Mouse (Mus musculus): ENCODE data around the gene Ccdc177. TPM values are rescaled to one million over a fixed set of nuclear protein-coding genes. Genes with fewer than 3 reads are reported as not detected.

Ccdc177 gene
- 0.52 and 0.59 TPM in 2 replicates for polyA plus RNA-seq (2016; fragmentation: Nextera tagmentation; extraction: Ambion mirVana)

GRCm38 (mm10) chr12:80760396-80760801 lies at the start of gene Ccdc177:
Gene Ccdc177, minus strand, starts transcription at chr12:80760687.
- Histone ChIP-seq H3K9me3 (peaks cover 23% of the 10 kb centered on the region), H3K27ac (replicated peaks) (peak within 1 kb of the TSS; percentile 84), H3K4me1 (peaks cover 32% of the 10 kb centered on the region), H3K36me3 (replicated peaks) (peaks cover 37% of the 10 kb centered on the region), H3K4me3 (peak within 1 kb of the TSS; percentile 66), H3K27me3 (replicated peaks; ENCODE audit: low read depth, poor library complexity, severe bottlenecking) (peaks cover 59% of the 10 kb centered on the region)
- under 1% methylated on average over 24 of the region's 24 CpGs for WGBS
- DNase-seq (ENCODE audit: low spot score) = peak; percentile 86

- no peaks in the 10 kb centered on the region for H3K9me3 ChIP-seq
- H3K4me1 ChIP-seq = peaks cover 31% of the 10 kb centered on the region
- no peak for DNase-seq (ENCODE audit: low spot score)
- H3K4me3 ChIP-seq = no peak overlapping the region
- WGBS = 79% methylated on average over 2 of the region's 2 CpGs
- H3K27ac ChIP-seq (replicated peaks) = no peak overlapping the region
- H3K27me3 ChIP-seq (replicated peaks; ENCODE audit: low read depth, poor library complexity, severe bottlenecking) = no peaks in the 10 kb centered on the region
- H3K36me3 ChIP-seq (replicated peaks) = no peaks in the 10 kb centered on the region
Observed at GRCm38 (mm10) chr12:80810005-80810404, 49.5 kb upstream of the Ccdc177 start.

- Histone ChIP-seq H3K27ac (replicated peaks) (no peak overlapping the region), H3K27me3 (replicated peaks; ENCODE audit: low read depth, poor library complexity, severe bottlenecking) (no peaks in the 10 kb centered on the region), H3K4me1 (peaks cover 30% of the 10 kb centered on the region)
Observed at GRCm38 (mm10) chr12:80807451-80808085, 47.1 kb upstream of the Ccdc177 start.

GRCm38 (mm10) chr12:80804861-80805428 lies 44.5 kb upstream of the Ccdc177 start:
- no peak for DNase-seq (ENCODE audit: low spot score)
- no peaks in the 10 kb centered on the region for H3K27me3 ChIP-seq (replicated peaks; ENCODE audit: low read depth, poor library complexity, severe bottlenecking)
- no peak overlapping the region for H3K27ac ChIP-seq (replicated peaks)
- 91% methylated on average over 6 of the region's 6 CpGs for WGBS
- peaks cover 19% of the 10 kb centered on the region for H3K4me1 ChIP-seq
- H3K9me3 ChIP-seq = no peaks in the 10 kb centered on the region
- no peak overlapping the region for H3K4me3 ChIP-seq
- H3K36me3 ChIP-seq (replicated peaks) = no peaks in the 10 kb centered on the region

More at GRCm38 (mm10) chr12:80807451-80808085, 47.1 kb upstream of the Ccdc177 start:
- no peak for DNase-seq (ENCODE audit: low spot score)
- Histone ChIP-seq H3K4me3 (no peak overlapping the region), H3K36me3 (replicated peaks) (no peaks in the 10 kb centered on the region), H3K9me3 (no peaks in the 10 kb centered on the region)
- 30% methylated on average over 2 of the region's 2 CpGs for WGBS

- H3K4me3 ChIP-seq = no peak overlapping the region
- peaks cover 18% of the 10 kb centered on the region for H3K4me1 ChIP-seq
- no peaks in the 10 kb centered on the region for H3K9me3 ChIP-seq
- no peaks in the 10 kb centered on the region for H3K36me3 ChIP-seq (replicated peaks)
- 71% methylated on average over 3 of the region's 3 CpGs for WGBS
- no peak for DNase-seq (ENCODE audit: low spot score)
- H3K27ac ChIP-seq (replicated peaks) = no peak overlapping the region
- H3K27me3 ChIP-seq (replicated peaks; ENCODE audit: low read depth, poor library complexity, severe bottlenecking) = no peaks in the 10 kb centered on the region
Observed at GRCm38 (mm10) chr12:80803924-80804323, 43.4 kb upstream of the Ccdc177 start.

GRCm38 (mm10) chr12:80801443-80801842 lies 41.0 kb upstream of the Ccdc177 start:
- no peak overlapping the region for H3K4me3 ChIP-seq
- no peak for DNase-seq (ENCODE audit: low spot score)
- WGBS = 92% methylated on average over 1 of the region's 1 CpGs
- no peaks in the 10 kb centered on the region for H3K36me3 ChIP-seq (replicated peaks)
- peaks cover 4% of the 10 kb centered on the region; the same call in 1 of the 2 replicates for H3K4me1 ChIP-seq
- H3K27me3 ChIP-seq (replicated peaks; ENCODE audit: low read depth, poor library complexity, severe bottlenecking) = no peaks in the 10 kb centered on the region
- H3K9me3 ChIP-seq = no peaks in the 10 kb centered on the region
- no peak overlapping the region for H3K27ac ChIP-seq (replicated peaks)

- no peak overlapping the region for H3K27ac ChIP-seq (replicated peaks)
- no peaks in the 10 kb centered on the region for H3K27me3 ChIP-seq (replicated peaks; ENCODE audit: low read depth, poor library complexity, severe bottlenecking)
- WGBS = 92% methylated on average over 3 of the region's 3 CpGs
- no peaks in the 10 kb centered on the region for H3K9me3 ChIP-seq
- DNase-seq (ENCODE audit: low spot score) = no peak
- no peaks in the 10 kb centered on the region for H3K36me3 ChIP-seq (replicated peaks)
- no peaks in the 10 kb centered on the region for H3K4me1 ChIP-seq
- H3K4me3 ChIP-seq = no peak overlapping the region
Observed at GRCm38 (mm10) chr12:80800156-80800555, 39.7 kb upstream of the Ccdc177 start.

- Histone ChIP-seq H3K4me1 (no peaks in the 10 kb centered on the region), H3K27me3 (replicated peaks; ENCODE audit: low read depth, poor library complexity, severe bottlenecking) (no peaks in the 10 kb centered on the region), H3K9me3 (no peaks in the 10 kb centered on the region), H3K27ac (replicated peaks) (no peak overlapping the region), H3K4me3 (no peak overlapping the region), H3K36me3 (replicated peaks) (0 out of 2 replicates have a peak, but pooled peaks cover 4% of the 10 kb centered on the region)
- no peak for DNase-seq (ENCODE audit: low spot score)
Observed at GRCm38 (mm10) chr12:80798271-80798670, 37.8 kb upstream of the Ccdc177 start.

- no peak overlapping the region for H3K4me3 ChIP-seq
- 0 out of 2 replicates have a peak, but pooled peaks cover 8% of the 10 kb centered on the region for H3K36me3 ChIP-seq (replicated peaks)
- 74% methylated on average over 2 of the region's 2 CpGs for WGBS
- H3K4me1 ChIP-seq = peaks cover 16% of the 10 kb centered on the region
- no peak overlapping the region for H3K27ac ChIP-seq (replicated peaks)
- no peaks in the 10 kb centered on the region for H3K27me3 ChIP-seq (replicated peaks; ENCODE audit: low read depth, poor library complexity, severe bottlenecking)
- H3K9me3 ChIP-seq = no peaks in the 10 kb centered on the region
- no peak for DNase-seq (ENCODE audit: low spot score)
Observed at GRCm38 (mm10) chr12:80794935-80795785, 34.7 kb upstream of the Ccdc177 start.

- Histone ChIP-seq H3K4me3 (no peak overlapping the region), H3K4me1 (peaks cover 22% of the 10 kb centered on the region), H3K36me3 (replicated peaks) (0 out of 2 replicates have a peak, but pooled peaks cover 8% of the 10 kb centered on the region), H3K27ac (replicated peaks) (no peak overlapping the region), H3K9me3 (no peaks in the 10 kb centered on the region), H3K27me3 (replicated peaks; ENCODE audit: low read depth, poor library complexity, severe bottlenecking) (no peaks in the 10 kb centered on the region)
- WGBS = 94% methylated on average over 4 of the region's 4 CpGs
- DNase-seq (ENCODE audit: low spot score) = no peak
Observed at GRCm38 (mm10) chr12:80794522-80794921, 34.0 kb upstream of the Ccdc177 start.

- Histone ChIP-seq H3K9me3 (no peaks in the 10 kb centered on the region), H3K4me1 (peaks cover 22% of the 10 kb centered on the region), H3K4me3 (no peak overlapping the region), H3K27ac (replicated peaks) (no peak overlapping the region), H3K27me3 (replicated peaks; ENCODE audit: low read depth, poor library complexity, severe bottlenecking) (no peaks in the 10 kb centered on the region), H3K36me3 (replicated peaks) (0 out of 2 replicates have a peak, but pooled peaks cover 8% of the 10 kb centered on the region)
- no peak for DNase-seq (ENCODE audit: low spot score)
- WGBS = 87% methylated on average over 1 of the region's 1 CpGs
Observed at GRCm38 (mm10) chr12:80793535-80793934, 33.0 kb upstream of the Ccdc177 start.

- 0 out of 2 replicates have a peak, but pooled peaks cover 8% of the 10 kb centered on the region for H3K36me3 ChIP-seq (replicated peaks)
- 86% methylated on average over 5 of the region's 5 CpGs for WGBS
- no peak overlapping the region for H3K27ac ChIP-seq (replicated peaks)
- 0 out of 2 replicates have a peak, but pooled peaks cover 5% of the 10 kb centered on the region for H3K27me3 ChIP-seq (replicated peaks; ENCODE audit: low read depth, poor library complexity, severe bottlenecking)
- no peak overlapping the region for H3K4me3 ChIP-seq
- H3K9me3 ChIP-seq = no peaks in the 10 kb centered on the region
- no peak for DNase-seq (ENCODE audit: low spot score)
- peaks cover 22% of the 10 kb centered on the region for H3K4me1 ChIP-seq
Observed at GRCm38 (mm10) chr12:80792867-80793266, 32.4 kb upstream of the Ccdc177 start.
